Mouse (Mus musculus) midbrain, embryonic 16.5 days (tissue): ENCODE measurements around the gene Rpf2. TPM values are rescaled to one million over a fixed set of nuclear protein-coding genes. Genes with fewer than 3 reads are reported as not detected.

Source experiments
- ATAC-seq: fragments of 200-750 bp; cut with Nextera tagmentation; 2 replicates; pipeline ENCODE4 v1.8.0; 2017; ENCODE audit warnings: moderate TSS enrichment
- H3K27ac ChIP-seq: fragments of 300-500 bp; sonication (generic); 2 replicates; pipeline ENCODE4 v1.5.1; 2014; ENCODE audit warnings: mild to moderate bottlenecking, low read length, mixed read lengths
- H3K27me3 ChIP-seq: fragments of 300-500 bp; sonication (generic); 2 replicates; pipeline ENCODE4 v1.6.1; 2014; ENCODE audit warnings: low read depth, low read length, mixed read lengths; ENCODE audit not compliant: control insufficient read depth, insufficient read depth
- H3K36me3 ChIP-seq: fragments of 300-500 bp; sonication (generic); 2 replicates; pipeline ENCODE4 v1.6.1; 2014; ENCODE audit warnings: mild to moderate bottlenecking, low read length, moderate library complexity, mixed read lengths; ENCODE audit not compliant: control insufficient read depth, insufficient read depth
- H3K4me1 ChIP-seq: fragments of 300-500 bp; sonication (generic); 2 replicates; pipeline ENCODE4 v1.6.1; 2014; ENCODE audit warnings: mild to moderate bottlenecking, low read length, mixed read lengths; ENCODE audit not compliant: control insufficient read depth, insufficient read depth
- H3K4me2 ChIP-seq: fragments of 300-500 bp; sonication (generic); 2 replicates; pipeline ENCODE4 v1.6.1; 2014; ENCODE audit warnings: mild to moderate bottlenecking, low read length, mixed read lengths
- H3K4me3 ChIP-seq: fragments of 300-500 bp; sonication (generic); 2 replicates; pipeline ENCODE4 v1.5.1; 2014; ENCODE audit warnings: low read depth, mild to moderate bottlenecking, low read length, moderate library complexity, mixed read lengths
- H3K9ac ChIP-seq: fragments of 300-500 bp; sonication (generic); 2 replicates; pipeline ENCODE4 v1.6.1; 2014; ENCODE audit warnings: low read depth, low read length, mixed read lengths
- H3K9me3 ChIP-seq: fragments of 300-500 bp; sonication (generic); replicated peaks from 2 replicates; pipeline ENCODE4 v1.6.1; 2014; ENCODE audit warnings: mild to moderate bottlenecking, low read length, mixed read lengths; ENCODE audit not compliant: control insufficient read depth, poor library complexity, severe bottlenecking
- WGBS: fragments of 180-500 bp; shearing (Covaris S2); extraction: QIAGEN DNeasy Blood & Tissue Kit; methylation state at CpG from one replicate; pipeline ENCODE4 v1.1.7; 2014; 5-methylcytosine and 5-hydroxymethylcytosine counted together
- polyA plus RNA-seq: library from polyadenylated mRNA; unstranded; fragments of >200 nt; fragmentation: Nextera tagmentation; extraction: Ambion mirVana; gene quantifications from 2 replicates; pipeline ENCODE4 v1.2.1, GENCODE M21; 2015

Rpf2 gene
- polyA plus RNA-seq, 1 experiment from 2014 or later = 64.8 TPM

- 89% methylated on average over 2 of the region's 2 CpGs for WGBS
- Histone ChIP-seq H3K9me3 (no peaks in the 10 kb centered on the region), H3K27ac (no peak overlapping the region), H3K36me3 (no peaks in the 10 kb centered on the region), H3K4me2 (no peak overlapping the region), H3K27me3 (no peaks in the 10 kb centered on the region), H3K4me1 (no peaks in the 10 kb centered on the region), H3K9ac (no peak overlapping the region), H3K4me3 (no peak overlapping the region)
- ATAC-seq = no peak
Observed at GRCm38 (mm10) chr10:40189689-40190088, 57.1 kb downstream of the Rpf2 start.

- no peak overlapping the region for H3K9ac ChIP-seq
- no peaks in the 10 kb centered on the region for H3K27me3 ChIP-seq
- no peaks in the 10 kb centered on the region for H3K4me1 ChIP-seq
- H3K36me3 ChIP-seq = no peaks in the 10 kb centered on the region
- H3K9me3 ChIP-seq = no peaks in the 10 kb centered on the region
- H3K4me2 ChIP-seq = no peak overlapping the region
- H3K27ac ChIP-seq = no peak overlapping the region
- H3K4me3 ChIP-seq = no peak overlapping the region
- no peak for ATAC-seq
- WGBS = 77% methylated on average over 3 of the region's 3 CpGs
Observed at GRCm38 (mm10) chr10:40188831-40189230, 58.0 kb downstream of the Rpf2 start.

GRCm38 (mm10) chr10:40185956-40186355 lies 60.9 kb downstream of the Rpf2 start:
- Histone ChIP-seq H3K27me3 (no peaks in the 10 kb centered on the region), H3K4me1 (no peaks in the 10 kb centered on the region), H3K9me3 (no peaks in the 10 kb centered on the region), H3K4me3 (no peak overlapping the region), H3K4me2 (no peak overlapping the region), H3K36me3 (no peaks in the 10 kb centered on the region), H3K27ac (no peak overlapping the region), H3K9ac (no peak overlapping the region)
- no peak for ATAC-seq

GRCm38 (mm10) chr10:40180011-40180410 lies 66.8 kb downstream of the Rpf2 start:
- WGBS = 89% methylated on average over 2 of the region's 2 CpGs
- Histone ChIP-seq H3K9me3 (no peaks in the 10 kb centered on the region), H3K4me1 (no peaks in the 10 kb centered on the region), H3K4me3 (no peak overlapping the region), H3K27ac (no peak overlapping the region), H3K36me3 (no peaks in the 10 kb centered on the region), H3K9ac (no peak overlapping the region), H3K27me3 (no peaks in the 10 kb centered on the region), H3K4me2 (no peak overlapping the region)
- no peak for ATAC-seq

GRCm38 (mm10) chr10:40179142-40179541 lies 67.7 kb downstream of the Rpf2 start:
- Histone ChIP-seq H3K27me3 (no peaks in the 10 kb centered on the region), H3K4me3 (no peak overlapping the region), H3K27ac (no peak overlapping the region), H3K9ac (no peak overlapping the region), H3K9me3 (no peaks in the 10 kb centered on the region), H3K4me2 (no peak overlapping the region), H3K4me1 (no peaks in the 10 kb centered on the region), H3K36me3 (no peaks in the 10 kb centered on the region)
- WGBS = 92% methylated on average over 5 of the region's 5 CpGs
- ATAC-seq = no peak

- WGBS = 65% methylated on average over 6 of the region's 6 CpGs
- no peak overlapping the region for H3K9ac ChIP-seq
- no peak for ATAC-seq
- H3K4me1 ChIP-seq = no peaks in the 10 kb centered on the region
- no peaks in the 10 kb centered on the region for H3K9me3 ChIP-seq
- H3K27ac ChIP-seq = no peak overlapping the region
- no peaks in the 10 kb centered on the region for H3K27me3 ChIP-seq
- no peak overlapping the region for H3K4me2 ChIP-seq
- H3K4me3 ChIP-seq = no peak overlapping the region
- H3K36me3 ChIP-seq = no peaks in the 10 kb centered on the region
Observed at GRCm38 (mm10) chr10:40177323-40177962, 69.4 kb downstream of the Rpf2 start.

Other genes with a start within 250 kb of the Rpf2 start
- gene Mfsd4b1, start 221.8 kb downstream of the Rpf2 start, polyA plus RNA-seq = 0.48 and 0.72 TPM in 2 replicates
- 1.9 and 4.1 TPM in 2 replicates for gene Slc16a10, start 104.8 kb downstream of the Rpf2 start, polyA plus RNA-seq
- gene Gtf3c6, start 11.1 kb upstream of the Rpf2 start, polyA plus RNA-seq = 73.7 and 86.3 TPM in 2 replicates
- 40.8 and 41.9 TPM in 2 replicates for gene Amd1, start 55.1 kb upstream of the Rpf2 start, polyA plus RNA-seq
- gene Cdk19, start 92.5 kb upstream of the Rpf2 start, polyA plus RNA-seq = 7.2 and 7.7 TPM in 2 replicates